Mouse (Mus musculus) monocyte, adult 5-6 weeks (primary cell): Measurements from ENCODE around the gene Olfr692. TPM values are rescaled to one million over a fixed set of nuclear protein-coding genes. Genes with fewer than 3 reads are reported as not detected.
"Not testable (repeated sequence)": the region's sequence is repeated elsewhere in the genome, so short reads cannot be mapped to it uniquely, and the experiment has no call there.

Experiments
- ATAC-seq: fragments of 153-309, 156-312 bp; replicated peaks from 2 replicates; pipeline ENCODE4 v1.8.0; 2017; ENCODE audit warnings: mild to moderate bottlenecking; ENCODE audit not compliant: low TSS enrichment, insufficient number of reproducible peaks, severe bottlenecking, poor library complexity, low FRiP score
- total RNA-seq: library from RNA; stranded (forward); fragments of 200-1000, 200-491, 200-594 nt; gene quantifications from 3 replicates; pipeline ENCODE4 v1.2.3, GENCODE M21; 2017

The Olfr692 gene
- not detected in 3 replicates for total RNA-seq

GRCm38 (mm10) chr7:105367930-105368329, at the start of gene Olfr692:
Gene Olfr692 (plus strand): TSS chr7:105368230.
- ATAC-seq, result no peak

- ATAC-seq, result no peak
Observed at GRCm38 (mm10) chr7:105325302-105325701, 42.7 kb upstream of the Olfr692 start.

- ATAC-seq, result no peak
Observed at GRCm38 (mm10) chr7:105334004-105334403, 34.0 kb upstream of the Olfr692 start, which contains the start of gene Olfr690. Gene Olfr690 (minus strand): TSS chr7:105334104.

- ATAC-seq, result no peak
Observed at GRCm38 (mm10) chr7:105342170-105342569, 25.9 kb upstream of the Olfr692 start, which contains the start of gene Olfr691. Gene Olfr691 (minus strand): TSS chr7:105342270.

- no peak for ATAC-seq
Observed at GRCm38 (mm10) chr7:105342752-105343151, 25.3 kb upstream of the Olfr692 start.

GRCm38 (mm10) chr7:105356064-105356463, 12.0 kb upstream of the Olfr692 start:
- ATAC-seq, result not testable (repeated sequence)

GRCm38 (mm10) chr7:105356487-105356886, 11.5 kb upstream of the Olfr692 start:
- ATAC-seq, result not testable (repeated sequence)

- no peak for ATAC-seq
Observed at GRCm38 (mm10) chr7:105361713-105362112, 6.3 kb upstream of the Olfr692 start.

GRCm38 (mm10) chr7:105367268-105367667, 762 bp upstream of the Olfr692 start:
- ATAC-seq, result no peak

GRCm38 (mm10) chr7:105368521-105368920, 491 bp downstream of the Olfr692 start:
- no peak for ATAC-seq

GRCm38 (mm10) chr7:105372912-105373311, 4.9 kb downstream of the Olfr692 start:
- peak; percentile 64 for ATAC-seq

GRCm38 (mm10) chr7:105373509-105373908, 5.5 kb downstream of the Olfr692 start:
- ATAC-seq, result no peak

GRCm38 (mm10) chr7:105373976-105374375, 5.9 kb downstream of the Olfr692 start:
- no peak for ATAC-seq

- no peak for ATAC-seq
Observed at GRCm38 (mm10) chr7:105374866-105375265, 6.8 kb downstream of the Olfr692 start, which contains the start of gene Gm5901. Gene Gm5901 (plus strand): TSS chr7:105375038.

GRCm38 (mm10) chr7:105380329-105380728, 12.3 kb downstream of the Olfr692 start:
- ATAC-seq, result no peak

- no peak for ATAC-seq
Observed at GRCm38 (mm10) chr7:105387696-105388095, 19.7 kb downstream of the Olfr692 start.

- no peak for ATAC-seq
Observed at GRCm38 (mm10) chr7:105390236-105390635, 22.2 kb downstream of the Olfr692 start.

- ATAC-seq, result no peak
Observed at GRCm38 (mm10) chr7:105394606-105395005, 26.6 kb downstream of the Olfr692 start.

- no peak for ATAC-seq
Observed at GRCm38 (mm10) chr7:105395131-105395820, 27.2 kb downstream of the Olfr692 start.

- no peak for ATAC-seq
Observed at GRCm38 (mm10) chr7:105396126-105396525, 28.1 kb downstream of the Olfr692 start.
